21 mouse cellular contexts compared by ENCODE assay signal in the genomic region with DNA sequence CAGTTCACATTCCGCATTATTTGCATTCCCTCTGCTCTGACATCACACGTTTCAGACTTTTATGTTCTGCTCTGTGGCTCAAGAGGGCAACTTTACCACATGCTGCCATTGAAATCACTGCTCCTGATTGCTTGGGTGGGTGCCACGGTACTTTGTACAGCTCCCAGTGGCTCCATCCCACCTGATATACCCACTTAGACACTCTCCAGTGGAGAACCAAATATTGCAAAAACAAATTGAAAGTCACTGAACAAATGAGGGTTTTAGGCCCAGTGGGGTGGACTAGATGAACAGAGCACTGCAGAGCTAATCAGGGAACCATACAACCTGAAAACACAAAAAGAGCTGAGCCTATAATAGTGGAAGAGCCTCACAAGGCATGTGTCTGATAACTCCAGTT.
"Had no signal": no experiment of that assay in that cellular context is flagged by ENCODE, and none has a peak within 500 bp of the region (broad histone marks: within the 10 kb centered on the region; RNA-seq: fewer than 3 reads in every experiment).

No protein-coding gene starts in this region.

- DNase-seq: liver, postnatal 0 days; lung, adult 2 months; lung, postnatal 14 days; lung, postnatal 36 days; retina, postnatal 1 day; right cerebral cortex, adult 18-20 months; right cerebral cortex, postnatal 25 days; right cerebral cortex, postnatal 4 days; spleen, adult 18-20 months; thymus, adult 18-20 months; thymus, postnatal 14 days; thymus, postnatal 36 days had no signal

- H3K4me2 ChIP-seq: liver, embryonic 15.5 days; lung, embryonic 15.5 days; midbrain, embryonic 11.5 days; midbrain, embryonic 13.5 days; neural tube, embryonic 13.5 days had no signal

- H3K4me1 ChIP-seq: liver, embryonic 15.5 days; lung, embryonic 15.5 days; megakaryocyte, embryonic 14.5 days; midbrain, embryonic 13.5 days; neural tube, embryonic 13.5 days had no signal

- H3K36me3 ChIP-seq: liver, embryonic 15.5 days; lung, embryonic 15.5 days; midbrain, embryonic 13.5 days; neural tube, embryonic 13.5 days had no signal

- H3K9me3 ChIP-seq: liver, embryonic 15.5 days; lung, embryonic 15.5 days; megakaryocyte, embryonic 14.5 days; midbrain, embryonic 13.5 days; neural tube, embryonic 13.5 days had no signal

- H3K27ac ChIP-seq: liver, embryonic 15.5 days; lung, embryonic 15.5 days; macrophage; midbrain, embryonic 13.5 days; neural tube, embryonic 13.5 days had no signal

- H3K27me3 ChIP-seq: liver, embryonic 15.5 days; lung, embryonic 15.5 days; megakaryocyte, embryonic 14.5 days; midbrain, embryonic 13.5 days; neural tube, embryonic 13.5 days had no signal

- ATAC-seq: liver, postnatal 0 days; lung, postnatal 0 days; midbrain, embryonic 13.5 days; midbrain, embryonic 16.5 days had no signal

- H3K9ac ChIP-seq: liver, embryonic 15.5 days; liver, postnatal 0 days; lung, embryonic 15.5 days; midbrain, embryonic 13.5 days; neural tube, embryonic 13.5 days had no signal

- H3K4me3 ChIP-seq: liver, embryonic 15.5 days; lung, embryonic 15.5 days; megakaryocyte, embryonic 14.5 days; midbrain, embryonic 13.5 days; neural tube, embryonic 13.5 days had no signal
